Mouse (Mus musculus): ENCODE measurements around the gene Upk2. TPM values are rescaled to one million over a fixed set of nuclear protein-coding genes. Genes with fewer than 3 reads are reported as not detected.

Upk2 gene
- total RNA-seq (2012; rRNA removed), result not detected in 2 replicates
- not detected in 2 replicates for total RNA-seq (2014; rRNA removed)
- polyA plus RNA-seq (2012; ENCODE audit: insufficient read length, low read depth), result not detected in 2 replicates

DNA sequence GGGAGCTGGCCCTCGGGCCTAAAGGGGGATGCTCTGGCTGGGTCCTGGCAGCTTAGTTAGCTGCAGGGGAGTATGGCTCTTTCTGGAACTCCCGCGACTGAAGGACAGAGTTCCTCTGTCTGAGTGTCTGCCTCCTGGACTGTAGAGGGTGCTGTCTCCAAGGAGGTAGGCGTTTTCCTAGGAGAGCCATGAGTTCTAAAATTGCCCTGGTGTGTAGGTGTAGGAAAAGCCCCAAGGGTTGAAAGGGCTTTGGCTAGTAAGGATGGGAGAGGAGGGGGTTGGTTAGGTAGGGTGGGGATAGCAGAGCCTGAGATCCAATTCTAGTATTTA, at the start of gene Upk2:
Gene Upk2 (minus strand): TSS at position 86 of the 330 bp plus-strand sequence.
- Histone ChIP-seq H3K9me3 (replicated peaks; ENCODE audit: low read length) (peaks cover 2% of the 10 kb centered on the region), H3K36me3 (replicated peaks in 1 of 2; ENCODE audit: control insufficient read depth in 1 of 2, insufficient read depth in 1 of 2, low read length in 1 of 2) (no peaks in the 10 kb centered on the region), H3K9ac (ENCODE audit: insufficient read depth, low read depth) (no peak within 1 kb of the TSS), H3K4me1 (ENCODE audit: control insufficient read depth in 1 of 2, insufficient read depth in 2 of 2) (peaks cover 4 to 18% of the 10 kb centered on the region in 2 experiments), H3K27me3 (replicated peaks) (peaks cover 4% of the 10 kb centered on the region), H3K79me2 (replicated peaks; ENCODE audit: control insufficient read depth, extremely low read depth, insufficient read depth, poor library complexity, severe bottlenecking) (no peaks in the 10 kb centered on the region), H3K4me3 (replicated peaks in 1 of 3; ENCODE audit: low read depth in 2 of 3, low read length in 2 of 3, poor library complexity in 1 of 3) (no peak within 1 kb of the TSS), H3K4me2 (ENCODE audit: insufficient read depth, low read depth, poor library complexity, severe bottlenecking) (no peak within 1 kb of the TSS), H3K27ac (ENCODE audit: insufficient read depth, low read depth) (no peak within 1 kb of the TSS)
- in situ Hi-C loops (cut with MboI; ENCODE audit: low pct_ligation_motif_present, low pct_unique_long_range_greater_than_20kb, low sequenced_read_pairs) (no loop called here), dilution Hi-C loops (cut with MboI; ENCODE audit: extremely low pct_ligation_motif_present, extremely low pct_unique_long_range_greater_than_20kb, low sequenced_read_pairs) (no loop called here)
- TF ChIP-seq BHLHE40 (IDR thresholded peaks at IDR 0.05; ENCODE audit: low read depth, low read length), result no peak
- peak; percentile 2; the same call in 1 of the 2 replicates for TF ChIP-seq SMC3 (IDR thresholded peaks at IDR 0.05; ENCODE audit: low read depth, low read length)
- no peak for TF ChIP-seq ZMIZ1 (IDR thresholded peaks at IDR 0.05; ENCODE audit: low read depth, low read length)
- no peak for TF ChIP-seq JUND (conservative IDR thresholded peaks at IDR 0.05; ENCODE audit: low read depth, low read length)
- peak; percentile 14 for TF ChIP-seq RAD21 (IDR thresholded peaks at IDR 0.05; ENCODE audit: low read depth, low read length)
- peak in 1 of 2 experiments; percentile 32; a peak in 1 of 4 replicates for TF ChIP-seq CTCF (conservative IDR thresholded peaks at IDR 0.05 in 1 of 2, IDR thresholded peaks at IDR 0.05 in 1 of 2; ENCODE audit: low read depth in 2 of 2, low read length in 2 of 2)
- DNase-seq (ENCODE audit: extremely low read depth), result no peak

DNA sequence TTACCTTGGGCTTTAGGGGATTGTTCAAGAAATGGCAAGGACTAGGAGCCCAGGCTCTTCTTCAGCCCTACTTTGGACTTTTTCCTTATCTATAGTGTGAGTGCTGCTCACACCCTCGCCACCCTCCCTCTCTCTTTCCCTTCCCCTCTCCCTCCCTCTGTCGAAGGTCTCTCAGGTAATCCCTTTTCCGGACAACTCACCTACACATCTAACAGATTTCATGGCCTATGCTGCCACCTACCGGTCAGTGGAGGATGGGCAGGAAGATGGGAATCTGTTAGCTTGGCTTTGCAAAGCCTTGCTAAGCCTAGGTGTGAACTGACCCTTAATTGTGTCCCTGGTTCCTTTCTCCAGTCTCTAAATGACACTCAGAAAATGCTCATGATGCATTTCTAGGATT, 47.2 kb upstream of the Upk2 start:
- Histone ChIP-seq H3K4me2 (ENCODE audit: insufficient read depth, low read depth, poor library complexity, severe bottlenecking) (no peak overlapping the region), H3K9me3 (replicated peaks; ENCODE audit: low read length) (no peaks in the 10 kb centered on the region), H3K36me3 (replicated peaks in 1 of 2; ENCODE audit: control insufficient read depth in 1 of 2, insufficient read depth in 1 of 2, low read length in 1 of 2) (peaks cover 13 to 65% of the 10 kb centered on the region in 2 experiments), H3K27ac (ENCODE audit: insufficient read depth, low read depth) (no peak overlapping the region), H3K4me1 (ENCODE audit: control insufficient read depth in 1 of 2, insufficient read depth in 2 of 2) (peaks cover 40 to 58% of the 10 kb centered on the region in 2 experiments), H3K79me2 (replicated peaks; ENCODE audit: control insufficient read depth, extremely low read depth, insufficient read depth, poor library complexity, severe bottlenecking) (no peaks in the 10 kb centered on the region), H3K4me3 (replicated peaks in 1 of 3; ENCODE audit: low read depth in 2 of 3, low read length in 2 of 3, poor library complexity in 1 of 3) (no peak overlapping the region), H3K27me3 (replicated peaks) (no peaks in the 10 kb centered on the region), H3K9ac (ENCODE audit: insufficient read depth, low read depth) (no peak overlapping the region)
- dilution Hi-C loops (cut with MboI; ENCODE audit: extremely low pct_ligation_motif_present, extremely low pct_unique_long_range_greater_than_20kb, low sequenced_read_pairs) (no loop called here), in situ Hi-C loops (cut with MboI; ENCODE audit: low pct_ligation_motif_present, low pct_unique_long_range_greater_than_20kb, low sequenced_read_pairs) (no loop called here)
- no peak for TF ChIP-seq SIN3A (IDR thresholded peaks at IDR 0.05; ENCODE audit: low read length)
- TF ChIP-seq EP300 (IDR thresholded peaks at IDR 0.05; ENCODE audit: low read length), result no peak
- no peak for TF ChIP-seq RCOR1 (conservative IDR thresholded peaks at IDR 0.05; ENCODE audit: low read depth, low read length)
- no peak for TF ChIP-seq USF2 (conservative IDR thresholded peaks at IDR 0.05; ENCODE audit: low read depth, low read length)
- TF ChIP-seq KAT2A (IDR thresholded peaks at IDR 0.05; ENCODE audit: insufficient replicate concordance, low read length), result no peak
- TF ChIP-seq POLR2A (IDR thresholded peaks at IDR 0.05; ENCODE audit: low read depth, low read length), result no peak
- peak; percentile 50; the same call in 1 of the 2 replicates for TF ChIP-seq ELF1 (IDR thresholded peaks at IDR 0.05; ENCODE audit: low read depth, low read length)
- TF ChIP-seq CTCF (conservative IDR thresholded peaks at IDR 0.05 in 1 of 2, IDR thresholded peaks at IDR 0.05 in 1 of 2; ENCODE audit: low read depth in 2 of 2, low read length in 2 of 2), result peak; percentile 93 to 98
- no peak for TF ChIP-seq TCF12 (IDR thresholded peaks at IDR 0.05; ENCODE audit: low read depth, low read length)
- peak; percentile 98 for TF ChIP-seq SMC3 (IDR thresholded peaks at IDR 0.05; ENCODE audit: low read depth, low read length)
- TF ChIP-seq ZKSCAN1 (IDR thresholded peaks at IDR 0.05; ENCODE audit: borderline replicate concordance, low read depth, low read length), result no peak
- TF ChIP-seq E2F4 (IDR thresholded peaks at IDR 0.05; ENCODE audit: insufficient replicate concordance, low read depth, low read length), result no peak
- TF ChIP-seq JUN (IDR thresholded peaks at IDR 0.05; ENCODE audit: insufficient read depth, low read depth, low read length), result no peak
- TF ChIP-seq HCFC1 (IDR thresholded peaks at IDR 0.05; ENCODE audit: low read depth, low read length), result no peak
- no peak for TF ChIP-seq BHLHE40 (IDR thresholded peaks at IDR 0.05; ENCODE audit: low read depth, low read length)
- peak; percentile 32; the same call in 1 of the 2 replicates for TF ChIP-seq NELFE (IDR thresholded peaks at IDR 0.05; ENCODE audit: low read depth, low read length)
- 0 out of 2 replicates have a peak, but pooled peaks have one; percentile 33 for TF ChIP-seq MAX (IDR thresholded peaks at IDR 0.05; ENCODE audit: low read length)
- no peak for TF ChIP-seq MYC (IDR thresholded peaks at IDR 0.05; ENCODE audit: low read depth, low read length)
- 0 out of 2 replicates have a peak, but pooled peaks have one; percentile 10 for TF ChIP-seq JUND (conservative IDR thresholded peaks at IDR 0.05; ENCODE audit: low read depth, low read length)
- TF ChIP-seq MAFK (IDR thresholded peaks at IDR 0.05; ENCODE audit: insufficient replicate concordance, low read length), result no peak
- no peak for TF ChIP-seq MAZ (IDR thresholded peaks at IDR 0.05; ENCODE audit: low read depth, low read length)
- peak; percentile 80 for TF ChIP-seq ZC3H11A (IDR thresholded peaks at IDR 0.05; ENCODE audit: low read depth, low read length)
- 0 out of 2 replicates have a peak, but pooled peaks have one; percentile 22 for TF ChIP-seq MEF2A (IDR thresholded peaks at IDR 0.05; ENCODE audit: borderline replicate concordance, low read depth, low read length)
- TF ChIP-seq ZNF384 (IDR thresholded peaks at IDR 0.05; ENCODE audit: low read depth, low read length), result no peak
- TF ChIP-seq CHD1 (IDR thresholded peaks at IDR 0.05; ENCODE audit: low read depth, low read length), result no peak
- TF ChIP-seq RAD21 (IDR thresholded peaks at IDR 0.05; ENCODE audit: low read depth, low read length), result peak; percentile 97
- TF ChIP-seq ETS1 (conservative IDR thresholded peaks at IDR 0.05; ENCODE audit: low read depth, low read length), result no peak
- TF ChIP-seq ZMIZ1 (IDR thresholded peaks at IDR 0.05; ENCODE audit: low read depth, low read length), result no peak
- no peak for TF ChIP-seq CHD2 (IDR thresholded peaks at IDR 0.05; ENCODE audit: low read length)
- TF ChIP-seq POLR2AphosphoS2 (IDR thresholded peaks at IDR 0.05; ENCODE audit: low read depth, low read length), result no peak
- DNase-seq (ENCODE audit: extremely low read depth), result peak; percentile 78
